ENCODE assay signal across 9 mouse cellular contexts in genomic region chr17:45557998-45558862, GRCm38 (mm10). TPM values are rescaled to one million over a fixed set of nuclear protein-coding genes. Genes with fewer than 3 reads are reported as not detected.
DNase-seq lines count a peak whose midpoint lies in the region; ATAC-seq and TF ChIP-seq lines count a peak whose summit lies in the region.
"Had no signal": no experiment of that assay in that cellular context is flagged by ENCODE, and none has a peak within 500 bp of the region (broad histone marks: within the 10 kb centered on the region; RNA-seq: fewer than 3 reads in every experiment).

No protein-coding gene starts in this region.

- H3K9ac ChIP-seq in forebrain, embryonic 14.5 days (ENCODE audit: low read length) = peak overlapping the region; percentile 25; the same call in 1 of the 2 replicates
- H3K9ac ChIP-seq in forebrain, embryonic 15.5 days (replicated peaks) = no peak overlapping the region
- H3K9ac ChIP-seq in midbrain, embryonic 13.5 days (replicated peaks) = 0 out of 2 replicates have a peak overlapping the region, but pooled peaks have one; percentile 33
- H3K9ac ChIP-seq in midbrain, postnatal 0 days (replicated peaks; ENCODE audit: low read length, poor library complexity, severe bottlenecking) = no peak overlapping the region

- H3K4me3 ChIP-seq in forebrain, embryonic 14.5 days (ENCODE audit: low read depth, low read length) = no peak overlapping the region
- no peak overlapping the region for H3K4me3 ChIP-seq in forebrain, embryonic 15.5 days
- H3K4me3 ChIP-seq in midbrain, embryonic 13.5 days (replicated peaks) = no peak overlapping the region
- H3K4me3 ChIP-seq in midbrain, postnatal 0 days (ENCODE audit: low read depth, low read length) = no peak overlapping the region

- DNase-seq in forebrain, embryonic 14.5 days (ENCODE audit: low spot score) = no peak
- no peak for DNase-seq in midbrain, postnatal 0 days (ENCODE audit: low spot score)
- DNase-seq in induced T-regulatory cell, adult 2 months (ENCODE audit: low read depth) = peak; percentile 91
- peak; percentile 62 for DNase-seq in thymus, postnatal 14 days
- no peak for DNase-seq in left cerebral cortex, adult 8-10 months (ENCODE audit: low spot score in 2 of 2)
- no peak for DNase-seq in adrenal gland, postnatal 10 days
- DNase-seq: retina, postnatal 1 day had no signal

- no peaks in the 10 kb centered on the region for H3K9me3 ChIP-seq in forebrain, embryonic 14.5 days (replicated peaks; ENCODE audit: control insufficient read depth, low read length)
- H3K9me3 ChIP-seq in forebrain, embryonic 15.5 days = no peaks in the 10 kb centered on the region
- no peaks in the 10 kb centered on the region for H3K9me3 ChIP-seq in midbrain, embryonic 13.5 days
- H3K9me3 ChIP-seq in midbrain, postnatal 0 days (ENCODE audit: low read length) = no peaks in the 10 kb centered on the region

- 70% methylated on average over 16 of the region's 16 CpGs for WGBS in forebrain, embryonic 14.5 days
- WGBS in forebrain, embryonic 15.5 days = 76% methylated on average over 16 of the region's 16 CpGs
- 72% methylated on average over 16 of the region's 16 CpGs for WGBS in midbrain, embryonic 13.5 days
- WGBS in midbrain, postnatal 0 days = 72% methylated on average over 16 of the region's 16 CpGs

- H3K4me1 ChIP-seq in forebrain, embryonic 14.5 days (ENCODE audit: control insufficient read depth, insufficient read depth, low read length) = no peaks in the 10 kb centered on the region
- peaks cover 8% of the 10 kb centered on the region for H3K4me1 ChIP-seq in forebrain, embryonic 15.5 days
- H3K4me1 ChIP-seq in midbrain, embryonic 13.5 days (replicated peaks) = peaks cover 22% of the 10 kb centered on the region
- H3K4me1 ChIP-seq in midbrain, postnatal 0 days (ENCODE audit: insufficient read depth, low read length) = peaks cover 3% of the 10 kb centered on the region; the same call in 1 of the 2 replicates

- no peak overlapping the region for H3K27ac ChIP-seq in forebrain, embryonic 14.5 days (ENCODE audit: low read depth, low read length)
- H3K27ac ChIP-seq in forebrain, embryonic 15.5 days (replicated peaks) = no peak overlapping the region
- no peak overlapping the region for H3K27ac ChIP-seq in midbrain, embryonic 13.5 days
- H3K27ac ChIP-seq in midbrain, postnatal 0 days (ENCODE audit: low read depth, low read length) = no peak overlapping the region

- ATAC-seq in forebrain, embryonic 14.5 days = no peak
- ATAC-seq in forebrain, embryonic 15.5 days (replicated peaks) = no peak
- no peak for ATAC-seq in midbrain, embryonic 13.5 days
- ATAC-seq in midbrain, postnatal 0 days (ENCODE audit: low FRiP score) = no peak

- H3K4me2 ChIP-seq in forebrain, embryonic 14.5 days (ENCODE audit: low read length) = no peak overlapping the region
- H3K4me2 ChIP-seq in forebrain, embryonic 15.5 days (replicated peaks) = no peak overlapping the region
- no peak overlapping the region for H3K4me2 ChIP-seq in midbrain, embryonic 13.5 days (replicated peaks)
- no peak overlapping the region for H3K4me2 ChIP-seq in midbrain, postnatal 0 days (ENCODE audit: low read depth, low read length, poor library complexity, severe bottlenecking)

- H3K27me3 ChIP-seq in forebrain, embryonic 14.5 days (replicated peaks; ENCODE audit: control insufficient read depth, insufficient read depth, low read length) = peaks cover 7% of the 10 kb centered on the region; the same call in 1 of the 2 replicates
- H3K27me3 ChIP-seq in forebrain, embryonic 15.5 days = 0 out of 2 replicates have a peak, but pooled peaks cover 2% of the 10 kb centered on the region
- H3K27me3 ChIP-seq in midbrain, embryonic 13.5 days = peaks cover 12% of the 10 kb centered on the region
- 0 out of 2 replicates have a peak, but pooled peaks cover 6% of the 10 kb centered on the region for H3K27me3 ChIP-seq in midbrain, postnatal 0 days (ENCODE audit: insufficient read depth, low read length)

- no peaks in the 10 kb centered on the region for H3K36me3 ChIP-seq in forebrain, embryonic 14.5 days (ENCODE audit: control insufficient read depth, insufficient read depth, low read length)
- no peaks in the 10 kb centered on the region for H3K36me3 ChIP-seq in forebrain, embryonic 15.5 days
- no peaks in the 10 kb centered on the region for H3K36me3 ChIP-seq in midbrain, embryonic 13.5 days
- no peaks in the 10 kb centered on the region for H3K36me3 ChIP-seq in midbrain, postnatal 0 days (ENCODE audit: insufficient read depth, low read length)

- TF ChIP-seq CTCF in midbrain, postnatal 0 days (IDR thresholded peaks at IDR 0.05) = no peak

RNA-seq across cellular contexts. Expression of gene Nfkbie, which starts 2.7 kb away (rescaled TPM):
- 3.3 and 4.1 TPM in 2 replicates for polyA plus RNA-seq in forebrain, embryonic 14.5 days (2014; fragmentation: Nextera tagmentation; extraction: Ambion mirVana)
- 4.2 and 4.6 TPM in 2 replicates for polyA plus RNA-seq in forebrain, embryonic 15.5 days (2015; fragmentation: Nextera tagmentation; extraction: Ambion mirVana)
- polyA plus RNA-seq in midbrain, embryonic 13.5 days (2015; fragmentation: Nextera tagmentation; extraction: Ambion mirVana) = 5.2 and 7.1 TPM in 2 replicates
- total RNA-seq in midbrain, postnatal 0 days (2014; rRNA removed) = 2.0 and 4.8 TPM in 2 replicates
- 2.5 and 3.1 TPM in 2 replicates for polyA plus RNA-seq in midbrain, postnatal 0 days (2015; fragmentation: Nextera tagmentation; extraction: Ambion mirVana)
- 1 to 10 TPM; 2.1 to 3.2 (median 2.5) TPM for total RNA-seq in left cerebral cortex, adult 8-10 months (2022)
- total RNA-seq in adrenal gland, postnatal 10 days (2021) = 1 to 10 TPM; 4.4 to 6.2 TPM

RNA-seq across cellular contexts. Expression of gene Slc35b2, which starts 5.4 kb away (rescaled TPM):
- polyA plus RNA-seq in forebrain, embryonic 14.5 days (2014; fragmentation: Nextera tagmentation; extraction: Ambion mirVana) = 99.4 and 102 TPM in 2 replicates
- polyA plus RNA-seq in forebrain, embryonic 15.5 days (2015; fragmentation: Nextera tagmentation; extraction: Ambion mirVana) = 97.9 and 99.8 TPM in 2 replicates
- polyA plus RNA-seq in midbrain, embryonic 13.5 days (2015; fragmentation: Nextera tagmentation; extraction: Ambion mirVana) = 89.2 and 95.3 TPM in 2 replicates
- 91.7 and 113 TPM in 2 replicates for total RNA-seq in midbrain, postnatal 0 days (2014; rRNA removed)
- polyA plus RNA-seq in midbrain, postnatal 0 days (2015; fragmentation: Nextera tagmentation; extraction: Ambion mirVana) = 71.8 and 75.3 TPM in 2 replicates
- 10 to 100 TPM; 26.8 to 33.4 (median 29.4) TPM for total RNA-seq in left cerebral cortex, adult 8-10 months (2022)
- total RNA-seq in adrenal gland, postnatal 10 days (2021) = 10 to 100 TPM; 65.9 TPM

RNA-seq across cellular contexts. Expression of gene Tmem151b, which starts 8.8 kb away (rescaled TPM):
- 19.2 and 21.2 TPM in 2 replicates for polyA plus RNA-seq in forebrain, embryonic 14.5 days (2014; fragmentation: Nextera tagmentation; extraction: Ambion mirVana)
- 34.5 and 36.2 TPM in 2 replicates for polyA plus RNA-seq in forebrain, embryonic 15.5 days (2015; fragmentation: Nextera tagmentation; extraction: Ambion mirVana)
- 23.5 and 25.5 TPM in 2 replicates for polyA plus RNA-seq in midbrain, embryonic 13.5 days (2015; fragmentation: Nextera tagmentation; extraction: Ambion mirVana)
- total RNA-seq in midbrain, postnatal 0 days (2014; rRNA removed) = 77.9 and 95.6 TPM in 2 replicates
- 29.1 and 30.7 TPM in 2 replicates for polyA plus RNA-seq in midbrain, postnatal 0 days (2015; fragmentation: Nextera tagmentation; extraction: Ambion mirVana)
- 100 to 1,000 TPM in 3 of 4 experiments, 10 to 100 TPM in 1; 97.9 to 110 (median 100) TPM for total RNA-seq in left cerebral cortex, adult 8-10 months (2022)
- total RNA-seq in adrenal gland, postnatal 10 days (2021) = 1 to 10 TPM; 1.2 to 3.1 TPM

RNA-seq across cellular contexts. Expression of gene Hsp90ab1, which starts 14.8 kb away (rescaled TPM):
- polyA plus RNA-seq in forebrain, embryonic 14.5 days (2014; fragmentation: Nextera tagmentation; extraction: Ambion mirVana) = 1,462 and 1,472 TPM in 2 replicates
- 1,627 and 1,637 TPM in 2 replicates for polyA plus RNA-seq in forebrain, embryonic 15.5 days (2015; fragmentation: Nextera tagmentation; extraction: Ambion mirVana)
- 1,587 and 1,677 TPM in 2 replicates for polyA plus RNA-seq in midbrain, embryonic 13.5 days (2015; fragmentation: Nextera tagmentation; extraction: Ambion mirVana)
- total RNA-seq in midbrain, postnatal 0 days (2014; rRNA removed) = 1,063 and 1,068 TPM in 2 replicates
- 1,368 and 1,371 TPM in 2 replicates for polyA plus RNA-seq in midbrain, postnatal 0 days (2015; fragmentation: Nextera tagmentation; extraction: Ambion mirVana)
- total RNA-seq in left cerebral cortex, adult 8-10 months (2022) = 1,000 to 10,000 TPM; 1,476 to 1,616 (median 1,547) TPM
- 1,000 to 10,000 TPM; 1,111 to 1,198 TPM for total RNA-seq in adrenal gland, postnatal 10 days (2021)

RNA-seq across cellular contexts. Expression of gene Tcte1, which starts 35.0 kb away (rescaled TPM):
- 5.7 and 8.5 TPM in 2 replicates for polyA plus RNA-seq in forebrain, embryonic 14.5 days (2014; fragmentation: Nextera tagmentation; extraction: Ambion mirVana)
- 4.7 and 4.8 TPM in 2 replicates for polyA plus RNA-seq in forebrain, embryonic 15.5 days (2015; fragmentation: Nextera tagmentation; extraction: Ambion mirVana)
- polyA plus RNA-seq in midbrain, embryonic 13.5 days (2015; fragmentation: Nextera tagmentation; extraction: Ambion mirVana) = 2.6 and 2.7 TPM in 2 replicates
- 0.99 and 1.2 TPM in 2 replicates for total RNA-seq in midbrain, postnatal 0 days (2014; rRNA removed)
- polyA plus RNA-seq in midbrain, postnatal 0 days (2015; fragmentation: Nextera tagmentation; extraction: Ambion mirVana) = 4.2 and 4.6 TPM in 2 replicates
- 1 to 10 TPM; 1.3 to 1.7 (median 1.4) TPM for total RNA-seq in left cerebral cortex, adult 8-10 months (2022)
- not detected for total RNA-seq in adrenal gland, postnatal 10 days (2021)

Comparison
In these comparisons a context has a peak if more than half of its experiments do, and no peak if none do; other contexts are left out.
1. H3K9ac ChIP-seq: peak in forebrain, embryonic 14.5 days (single experiment) and midbrain, embryonic 13.5 days (single experiment); none in forebrain, embryonic 15.5 days (single experiment) and midbrain, postnatal 0 days (single experiment).
2. DNase-seq: peak in induced T-regulatory cell, adult 2 months (single experiment) and thymus, postnatal 14 days (single experiment); none in forebrain, embryonic 14.5 days (single experiment), midbrain, postnatal 0 days (single experiment), left cerebral cortex, adult 8-10 months (0 of 2) and adrenal gland, postnatal 10 days (single experiment).